Mouse (Mus musculus): ENCODE data around the gene Mapkapk3. TPM values are rescaled to one million over a fixed set of nuclear protein-coding genes. Genes with fewer than 3 reads are reported as not detected.

Gene Mapkapk3
- total and polyA plus RNA-seq, 3 experiments: 29.9 to 39.8 (median 30.1) TPM

Other genes with a start within 250 kb of the Mapkapk3 start
- gene Dock3, start 58.0 kb downstream of the Mapkapk3 start, total RNA-seq (2012; rRNA removed): 0.21 and 0.30 TPM in 2 replicates
- not detected in 2 replicates for gene Dock3, start 58.0 kb downstream of the Mapkapk3 start, total RNA-seq (2014; rRNA removed)
- not detected in 2 replicates for gene Dock3, start 58.0 kb downstream of the Mapkapk3 start, polyA plus RNA-seq (2012; ENCODE audit: insufficient read length, low read depth)
- 1.7 and 3.5 TPM in 2 replicates for gene Cish, start 6.1 kb upstream of the Mapkapk3 start, total RNA-seq (2012; rRNA removed)
- 0.42 and 0.43 TPM in 2 replicates for gene Cish, start 6.1 kb upstream of the Mapkapk3 start, total RNA-seq (2014; rRNA removed)
- 2.2 and 4.6 TPM in 2 replicates for gene Cish, start 6.1 kb upstream of the Mapkapk3 start, polyA plus RNA-seq (2012; ENCODE audit: insufficient read length, low read depth)
- gene Hemk1, start 48.5 kb upstream of the Mapkapk3 start, total RNA-seq (2012; rRNA removed): 12.2 and 20.5 TPM in 2 replicates
- gene Hemk1, start 48.5 kb upstream of the Mapkapk3 start, total RNA-seq (2014; rRNA removed): 10.8 and 12.1 TPM in 2 replicates
- gene Hemk1, start 48.5 kb upstream of the Mapkapk3 start, polyA plus RNA-seq (2012; ENCODE audit: insufficient read length, low read depth): 11.9 TPM in 2 replicates
- gene 6430571L13Rik, start 50.7 kb upstream of the Mapkapk3 start, total RNA-seq (2012; rRNA removed): 0.34 and 0.72 TPM in 2 replicates
- 0.11 TPM in 1 of 2 replicates, not detected in the other for gene 6430571L13Rik, start 50.7 kb upstream of the Mapkapk3 start, total RNA-seq (2014; rRNA removed)
- gene 6430571L13Rik, start 50.7 kb upstream of the Mapkapk3 start, polyA plus RNA-seq (2012; ENCODE audit: insufficient read length, low read depth): 0.09 and 0.10 TPM in 2 replicates
- 0.04 TPM in 1 of 2 replicates, not detected in the other for gene Cacna2d2, start 109.7 kb upstream of the Mapkapk3 start, total RNA-seq (2012; rRNA removed)
- not detected in 2 replicates for gene Cacna2d2, start 109.7 kb upstream of the Mapkapk3 start, total RNA-seq (2014; rRNA removed)
- gene Cacna2d2, start 109.7 kb upstream of the Mapkapk3 start, polyA plus RNA-seq (2012; ENCODE audit: insufficient read length, low read depth): not detected in 2 replicates
- 17.9 TPM in 2 replicates for gene Tmem115, start 244.1 kb upstream of the Mapkapk3 start, total RNA-seq (2012; rRNA removed)
- gene Tmem115, start 244.1 kb upstream of the Mapkapk3 start, total RNA-seq (2014; rRNA removed): 10.0 and 13.0 TPM in 2 replicates
- 11.3 and 12.6 TPM in 2 replicates for gene Tmem115, start 244.1 kb upstream of the Mapkapk3 start, polyA plus RNA-seq (2012; ENCODE audit: insufficient read length, low read depth)